Mouse (Mus musculus) C2C12 (cell line): ENCODE measurements around the gene Coro1b.

Source experiments
- CEBPB ChIP-seq: IDR thresholded peaks from one replicate; pipeline ENCODE4 v1.6.1; 2011; ENCODE audit warnings: low read depth, mild to moderate bottlenecking, control low read depth, moderate library complexity
- CTCF ChIP-seq: IDR thresholded peaks from one replicate; pipeline ENCODE4 v1.5.1; 2011; ENCODE audit not compliant: control insufficient read depth, insufficient read depth, insufficient read length
- MYOG ChIP-seq: IDR thresholded peaks from one replicate; pipeline ENCODE4 v1.6.1; 2011; ENCODE audit not compliant: control insufficient read depth, insufficient read length; ENCODE audit errors: extremely low read depth

GRCm38 (mm10) chr19:4115816-4116215 is 32.6 kb upstream of the Coro1b start:
- TF ChIP-seq CEBPB = no peak
- no peak for TF ChIP-seq MYOG
- no peak for TF ChIP-seq CTCF
